Mouse (Mus musculus): ENCODE results near the gene Tma16.

The Tma16 gene

GRCm38 (mm10) chr8:66486084-66486763, at the start of gene Tma16:
Gene Tma16 (minus strand): TSS chr8:66486530.
- peak; percentile 93 for DNase-seq (ENCODE audit: low read depth)

- no peak for DNase-seq (ENCODE audit: low read depth)
These were observed 34.2 kb upstream of the Tma16 start for GRCm38 (mm10) chr8:66520576-66520975.

- no peak for DNase-seq (ENCODE audit: low read depth)
These were observed 32.8 kb upstream of the Tma16 start for GRCm38 (mm10) chr8:66519149-66519548.

GRCm38 (mm10) chr8:66511537-66511936, 25.2 kb upstream of the Tma16 start, which contains the start of gene Tktl2:
Gene Tktl2 (plus strand): TSS chr8:66511756.
- no peak for DNase-seq (ENCODE audit: low read depth)

- DNase-seq (ENCODE audit: low read depth) = no peak
These were observed 17.1 kb upstream of the Tma16 start for GRCm38 (mm10) chr8:66503381-66503780.

GRCm38 (mm10) chr8:66496998-66497577, 10.8 kb upstream of the Tma16 start:
- DNase-seq (ENCODE audit: low read depth) = peak; percentile 79

- peak; percentile 82 for DNase-seq (ENCODE audit: low read depth)
These were observed 9.4 kb upstream of the Tma16 start for GRCm38 (mm10) chr8:66495726-66496125.

- DNase-seq (ENCODE audit: low read depth) = peak; percentile 15
These were observed 8.2 kb upstream of the Tma16 start for GRCm38 (mm10) chr8:66494496-66494895.

GRCm38 (mm10) chr8:66490624-66491023, 4.3 kb upstream of the Tma16 start:
- DNase-seq (ENCODE audit: low read depth) = no peak

- no peak for DNase-seq (ENCODE audit: low read depth)
These were observed 2.2 kb upstream of the Tma16 start for GRCm38 (mm10) chr8:66488556-66488955.

GRCm38 (mm10) chr8:66476880-66477279, 9.4 kb downstream of the Tma16 start:
- no peak for DNase-seq (ENCODE audit: low read depth)

- DNase-seq (ENCODE audit: low read depth) = no peak
These were observed 16.5 kb downstream of the Tma16 start for GRCm38 (mm10) chr8:66469821-66470220.

GRCm38 (mm10) chr8:66457057-66457456, 29.3 kb downstream of the Tma16 start:
- peak; percentile 30 for DNase-seq (ENCODE audit: low read depth)

GRCm38 (mm10) chr8:66450691-66451090, 35.6 kb downstream of the Tma16 start:
- peak; percentile 70 for DNase-seq (ENCODE audit: low read depth)

- DNase-seq (ENCODE audit: low read depth) = no peak
These were observed 41.0 kb downstream of the Tma16 start for GRCm38 (mm10) chr8:66445351-66445750.

GRCm38 (mm10) chr8:66444141-66444540, 42.2 kb downstream of the Tma16 start:
- DNase-seq (ENCODE audit: low read depth) = no peak

- peak; percentile 59 for DNase-seq (ENCODE audit: low read depth)
These were observed 43.6 kb downstream of the Tma16 start for GRCm38 (mm10) chr8:66442778-66443177.

- DNase-seq (ENCODE audit: low read depth) = peak; percentile 22
These were observed 45.2 kb downstream of the Tma16 start for GRCm38 (mm10) chr8:66441123-66441522.

- no peak for DNase-seq (ENCODE audit: low read depth)
These were observed 47.9 kb downstream of the Tma16 start for GRCm38 (mm10) chr8:66438468-66438867.

- DNase-seq (ENCODE audit: low read depth) = no peak
These were observed 48.4 kb downstream of the Tma16 start for GRCm38 (mm10) chr8:66437929-66438328.

- DNase-seq (ENCODE audit: low read depth) = no peak
These were observed 49.5 kb downstream of the Tma16 start for GRCm38 (mm10) chr8:66436804-66437203.

- no peak for DNase-seq (ENCODE audit: low read depth)
These were observed 52.8 kb downstream of the Tma16 start for GRCm38 (mm10) chr8:66433577-66433976.

GRCm38 (mm10) chr8:66430639-66431038, 55.7 kb downstream of the Tma16 start:
- DNase-seq (ENCODE audit: low read depth) = no peak
